Mouse (Mus musculus) leukemia stem cell, adult 10-12 weeks (primary cell): ENCODE results near the gene Drg2. TPM values are rescaled to one million over a fixed set of nuclear protein-coding genes. Genes with fewer than 3 reads are reported as not detected.

Experiments used
- polyA plus RNA-seq: library from polyadenylated mRNA; stranded (reverse); fragments of >175 nt; gene quantifications from 2 replicates; pipeline ENCODE4 v1.2.3, GENCODE M21; 2012; ENCODE audit warnings: low replicate concordance

Drg2 gene
- polyA plus RNA-seq: 36.8 and 97.5 TPM in 2 replicates

GRCm38 (mm10) chr11:60454080-60454744 is at the start of gene Drg2:
Drg2 (plus strand) TSS chr11:60454591.

DNA sequence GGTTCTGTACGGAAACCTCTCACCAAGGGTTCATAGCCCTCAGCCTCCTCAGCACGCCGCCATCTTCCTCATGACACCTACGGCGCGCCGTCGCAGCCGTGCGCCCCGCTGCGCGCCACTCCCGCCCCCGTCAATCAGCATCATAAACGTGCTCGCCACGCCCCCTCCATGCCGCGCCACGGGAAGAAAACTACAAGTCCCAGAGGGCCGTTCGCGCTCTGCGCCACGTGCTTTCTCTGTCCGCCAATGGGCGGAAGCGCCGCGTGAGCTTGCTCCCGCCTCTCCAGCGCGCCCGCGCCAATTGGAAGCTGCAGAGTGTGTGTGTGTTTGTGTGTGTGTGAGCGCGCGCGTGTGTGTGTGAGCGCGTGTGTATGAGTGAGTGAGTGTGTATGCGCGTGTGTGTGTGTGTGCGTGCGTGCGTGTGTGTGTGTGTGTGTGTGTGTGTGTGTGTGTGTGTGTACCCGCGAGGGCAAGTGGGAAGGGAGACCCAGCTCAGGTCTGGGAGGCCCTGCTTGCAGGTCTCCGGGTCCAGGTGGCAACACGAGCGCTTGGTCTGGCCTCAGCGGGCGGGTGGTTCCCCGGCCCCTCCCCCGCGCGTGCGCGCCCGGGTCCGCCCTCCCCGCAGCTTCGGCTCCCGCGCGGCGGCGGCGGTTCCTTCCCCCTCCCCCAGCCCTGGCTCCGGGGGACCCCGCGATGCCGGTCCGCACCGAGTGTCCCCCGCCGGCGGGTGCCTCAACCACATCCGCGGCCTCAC is 37.3 kb upstream of the Drg2 start, which contains the start of gene Gid4:
TSS of gene Gid4 (plus strand) at position 183 of the 754 bp plus-strand sequence.

DNA sequence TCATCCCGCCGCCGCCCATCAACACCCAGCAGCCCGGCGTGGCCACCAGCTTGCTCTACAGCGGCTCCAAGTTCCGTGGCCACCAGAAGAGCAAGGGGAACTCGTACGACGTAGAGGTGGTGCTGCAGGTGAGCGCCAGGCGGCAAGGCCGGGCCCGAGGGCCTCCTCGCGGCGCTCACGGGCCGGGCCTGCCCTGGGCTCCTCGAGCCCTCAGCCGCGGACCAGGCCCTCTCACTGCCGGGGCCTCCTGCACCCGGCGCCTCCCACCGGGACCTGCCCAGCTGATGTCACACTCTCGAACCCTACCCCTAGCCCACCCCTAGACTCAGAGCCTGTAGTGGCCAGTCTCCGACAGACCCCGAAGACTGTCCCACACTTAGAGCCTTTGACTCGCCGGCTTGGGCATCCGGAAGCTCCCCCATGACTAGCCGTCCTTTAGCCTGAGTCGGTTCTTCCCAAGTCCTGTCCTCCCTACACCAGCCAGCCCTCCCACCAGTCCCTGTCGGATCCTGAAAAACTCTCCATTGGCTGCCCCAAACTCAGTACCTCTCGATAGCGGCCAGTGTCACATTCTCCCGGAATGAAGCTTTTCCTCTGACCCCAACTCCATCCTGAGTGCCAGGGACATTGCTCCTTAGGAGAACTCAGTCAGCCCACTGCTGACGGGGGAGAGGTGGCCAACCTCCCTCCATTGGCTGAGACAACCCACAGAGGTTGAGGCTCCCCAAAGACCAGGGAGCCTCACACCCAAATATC is 36.5 kb upstream of the Drg2 start, which contains the start of gene Atpaf2:
TSS of gene Atpaf2 (minus strand) at position 741 of the 756 bp plus-strand sequence.

GRCm38 (mm10) chr11:60469039-60469438 is 14.6 kb downstream of the Drg2 start, which contains the start of gene Myo15:
Myo15 (plus strand) TSS chr11:60469339.

Other genes starting within 250 kb of the Drg2 start
- gene Srebf1, start 232.0 kb upstream of the Drg2 start, polyA plus RNA-seq: 268 and 279 TPM in 2 replicates
- gene Tom1l2, start 101.7 kb upstream of the Drg2 start, polyA plus RNA-seq: 6.5 and 25.6 TPM in 2 replicates
- gene Drc3, start 101.3 kb upstream of the Drg2 start, polyA plus RNA-seq: 0.18 TPM in 2 replicates
- 16.7 and 19.6 TPM in 2 replicates for gene Gid4, start 37.4 kb upstream of the Drg2 start, polyA plus RNA-seq
- 35.1 and 68.8 TPM in 2 replicates for gene Atpaf2, start 36.1 kb upstream of the Drg2 start, polyA plus RNA-seq
- 0.03 and 0.11 TPM in 2 replicates for gene Myo15, start 14.7 kb downstream of the Drg2 start, polyA plus RNA-seq
- gene Alkbh5, start 81.8 kb downstream of the Drg2 start, polyA plus RNA-seq: 35.7 and 41.5 TPM in 2 replicates
- 16.4 and 40.4 TPM in 2 replicates for gene Llgl1, start 245.1 kb downstream of the Drg2 start, polyA plus RNA-seq